Comparison of ENCODE assay signal across 9 mouse cellular contexts in the genomic region with DNA sequence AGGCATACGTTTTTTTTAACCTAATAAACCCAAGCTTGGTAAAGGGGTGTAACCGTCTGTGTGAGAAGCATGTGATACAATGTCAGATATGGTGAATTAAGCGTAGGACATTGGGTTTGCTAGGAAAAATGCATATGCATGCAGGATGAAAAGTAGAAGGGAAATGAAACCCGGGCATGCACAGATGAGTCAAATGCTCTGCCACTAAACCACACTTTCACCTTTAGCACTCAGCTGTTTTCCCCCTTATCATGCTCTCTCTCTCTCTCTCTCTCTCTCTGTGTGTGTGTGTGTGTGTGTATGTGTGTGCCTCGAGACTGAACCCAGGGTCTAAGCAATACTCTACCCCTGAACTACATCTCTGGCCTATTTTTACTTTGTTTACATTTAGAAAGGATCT.
"Had no signal": no experiment of that assay in that cellular context is flagged by ENCODE, and none has a peak within 500 bp of the region (broad histone marks: within the 10 kb centered on the region; RNA-seq: fewer than 3 reads in every experiment).

No protein-coding gene starts in this region.

- DNase-seq: kidney, postnatal 25 days; layer of hippocampus, adult 9-11 months; liver, embryonic 13.5 days; lung, adult 2 months; lung, postnatal 14 days; lung, postnatal 4 days; midbrain, embryonic 14.5 days; thymus, adult 18-20 months; thymus, postnatal 36 days had no signal
